25 mouse cellular contexts compared by ENCODE assay signal in genomic region chr1:153709451-153709850, GRCm38 (mm10). TPM values are rescaled to one million over a fixed set of nuclear protein-coding genes. Genes with fewer than 3 reads are reported as not detected.
DNase-seq lines count a peak whose midpoint lies in the region; ATAC-seq lines count a peak whose summit lies in the region.
"Had no signal": no experiment of that assay in that cellular context is flagged by ENCODE, and none has a peak within 500 bp of the region (broad histone marks: within the 10 kb centered on the region; RNA-seq: fewer than 3 reads in every experiment).

No protein-coding gene starts in this region.

- no peak for DNase-seq in frontal cortex, postnatal 14 days (ENCODE audit: low spot score in 2 of 2)
- DNase-seq in spleen, postnatal 36 days (ENCODE audit: low spot score in 2 of 2) = peak; percentile 36 to 39
- DNase-seq in spleen, postnatal 10 days (ENCODE audit: low spot score in 2 of 2) = no peak
- DNase-seq in adrenal gland, postnatal 25 days = no peak
- DNase-seq in kidney, adult 18-20 months = no peak
- DNase-seq in adrenal gland, adult 2 months = no peak
- DNase-seq: adrenal gland, postnatal 36 days; cerebellum, adult 11 months; cerebellum, postnatal 10 days; gastrocnemius, adult 2 months; kidney, adult 8-10 months; kidney, postnatal 14 days; left cerebral cortex, postnatal 4 days; right cerebral cortex, adult 18-20 months; right cerebral cortex, postnatal 4 days; thymus, adult 2 months; thymus, postnatal 4 days had no signal

- 0 out of 2 replicates have a peak, but pooled peaks have one; percentile 5 for ATAC-seq in frontal cortex, adult (ENCODE audit: low TSS enrichment)
- peak; percentile 35; the same call in 1 of the 2 replicates for ATAC-seq in megakaryocyte, adult 5-6 weeks (ENCODE audit: poor library complexity, severe bottlenecking)
- ATAC-seq: inflammation-experienced regulatory T-cells, adult 6 months; midbrain, embryonic 15.5 days had no signal

RNA-seq across cellular contexts. Expression of gene Rgs16, which starts 30.7 kb away (rescaled TPM):
- total RNA-seq in megakaryocyte, adult 5-6 weeks (2015) = not detected in 2 replicates
- total RNA-seq in megakaryocyte, adult 5-6 weeks (2017) = not detected in 2 replicates
- total RNA-seq in adrenal gland, postnatal 25 days (2021) = 5.5 and 6.4 TPM in 2 replicates
- 1 to 10 TPM; 2.1 to 4.5 TPM for total RNA-seq in adrenal gland, adult 2 months (2021)
- 0.61 and 0.95 TPM in 2 replicates for polyA plus RNA-seq in adrenal gland, adult 2 months (2012; rRNA removed)
- polyA plus RNA-seq: erythroblast, embryonic 14.5 days had no signal

RNA-seq across cellular contexts. Expression of gene Rnasel, which starts 39.8 kb away (rescaled TPM):
- 50.2 and 54.4 TPM in 2 replicates for total RNA-seq in megakaryocyte, adult 5-6 weeks (2015)
- 60.5 and 74.1 TPM in 2 replicates for total RNA-seq in megakaryocyte, adult 5-6 weeks (2017)
- 13.9 and 17.6 TPM in 2 replicates for total RNA-seq in adrenal gland, postnatal 25 days (2021)
- 10 to 100 TPM in 1 of 2 experiments, 1 to 10 TPM in 1; 9.7 to 13.2 TPM for total RNA-seq in adrenal gland, adult 2 months (2021)
- 1.2 and 1.5 TPM in 2 replicates for polyA plus RNA-seq in adrenal gland, adult 2 months (2012; rRNA removed)

RNA-seq across cellular contexts. Expression of gene Rgs8, which starts 56.6 kb away (rescaled TPM):
- total RNA-seq in megakaryocyte, adult 5-6 weeks (2015) = not detected in 2 replicates
- 0.33 TPM in 1 of 2 replicates, not detected in the other for total RNA-seq in megakaryocyte, adult 5-6 weeks (2017)
- total RNA-seq in adrenal gland, postnatal 25 days (2021) = not detected in 2 replicates
- total RNA-seq in adrenal gland, adult 2 months (2021) = under 1 TPM in 1 of 2 experiments, not detected in 1; 0.10 TPM
- 0.02 TPM in 2 replicates for polyA plus RNA-seq in adrenal gland, adult 2 months (2012; rRNA removed)
- total RNA-seq: gastrocnemius, adult 2 months; heart, postnatal 25 days; megakaryocyte-erythroid progenitor cell, adult 5-6 weeks had no signal
- polyA plus RNA-seq: erythroblast, embryonic 14.5 days; gonadal fat pad, adult 2 months had no signal

Comparison
In these comparisons a context has a peak if more than half of its experiments do, and no peak if none do; other contexts are left out.
1. DNase-seq: peak in spleen, postnatal 36 days (2 of 2); none in frontal cortex, postnatal 14 days (0 of 2), spleen, postnatal 10 days (0 of 2), adrenal gland, postnatal 25 days (single experiment), kidney, adult 18-20 months (single experiment) and adrenal gland, adult 2 months (single experiment).